In genomic region chr1:134322591-134322990, GRCm38 (mm10) we compare ENCODE assay signal across 10 mouse cellular contexts. TPM values are rescaled to one million over a fixed set of nuclear protein-coding genes. Genes with fewer than 3 reads are reported as not detected.
A peak's percentile ranks its signal among the peaks of the same experiment; 100 is the strongest.
DNase-seq lines count a peak whose midpoint lies in the region; ATAC-seq and TF ChIP-seq lines count a peak whose summit lies in the region.
"Had no signal": no experiment of that assay in that cellular context is flagged by ENCODE, and none has a peak within 500 bp of the region (broad histone marks: within the 10 kb centered on the region; RNA-seq: fewer than 3 reads in every experiment).

No protein-coding gene starts in this region.

- no peak for DNase-seq in heart, embryonic 10.5 days (ENCODE audit: low spot score)
- peak; percentile 32 to 35 for DNase-seq in lung, adult 18-20 months
- no peak for DNase-seq in embryonic facial prominence, embryonic 10.5 days (ENCODE audit: low spot score)

- peak overlapping the region; percentile 50; the same call in 1 of the 2 replicates for H3K27ac ChIP-seq in heart, embryonic 10.5 days
- no peak overlapping the region for H3K27ac ChIP-seq in heart, embryonic 11.5 days (ENCODE audit: low read depth, low read length)
- no peak overlapping the region for H3K27ac ChIP-seq in ES-Bruce4 (ENCODE audit: insufficient read depth, low read length)
- no peak overlapping the region for H3K27ac ChIP-seq in cortical plate, adult 2 months (ENCODE audit: insufficient read depth, low read length)
- H3K27ac ChIP-seq in neural tube, embryonic 15.5 days (replicated peaks) = no peak overlapping the region
- no peak overlapping the region for H3K27ac ChIP-seq in embryonic facial prominence, embryonic 10.5 days (replicated peaks)
- no peak overlapping the region for H3K27ac ChIP-seq in midbrain, embryonic 16.5 days (ENCODE audit: low read length)
- H3K27ac ChIP-seq: limb, embryonic 13.5 days had no signal

- H3K36me3 ChIP-seq in heart, embryonic 10.5 days = peaks cover 81% of the 10 kb centered on the region
- peaks cover 8% of the 10 kb centered on the region; the same call in 1 of the 2 replicates for H3K36me3 ChIP-seq in heart, embryonic 11.5 days (ENCODE audit: control insufficient read depth, insufficient read depth, low read length)
- H3K36me3 ChIP-seq in ES-Bruce4 (ENCODE audit: control insufficient read depth, insufficient read depth, low read length, poor library complexity, severe bottlenecking) = no peaks in the 10 kb centered on the region
- peaks cover 32% of the 10 kb centered on the region for H3K36me3 ChIP-seq in neural tube, embryonic 15.5 days
- H3K36me3 ChIP-seq in embryonic facial prominence, embryonic 10.5 days (replicated peaks) = 0 out of 2 replicates have a peak, but pooled peaks cover 3% of the 10 kb centered on the region
- peaks cover 3% of the 10 kb centered on the region; the same call in 1 of the 2 replicates for H3K36me3 ChIP-seq in midbrain, embryonic 16.5 days (ENCODE audit: control insufficient read depth, insufficient read depth, low read length)

- TF ChIP-seq CTCF in ES-Bruce4 (IDR thresholded peaks at IDR 0.05; ENCODE audit: low read depth, low read length) = peak; percentile 15
- peak; percentile 64 for TF ChIP-seq CTCF in cortical plate, adult 2 months (IDR thresholded peaks at IDR 0.05; ENCODE audit: extremely low read depth, insufficient read depth, low read length)

- H3K27me3 ChIP-seq in heart, embryonic 10.5 days (ENCODE audit: insufficient read depth, poor library complexity, severe bottlenecking) = 0 out of 2 replicates have a peak, but pooled peaks cover 4% of the 10 kb centered on the region
- H3K27me3 ChIP-seq in heart, embryonic 11.5 days (ENCODE audit: control insufficient read depth, insufficient read depth, low read length) = no peaks in the 10 kb centered on the region
- H3K27me3 ChIP-seq in ES-Bruce4 (ENCODE audit: control insufficient read depth, insufficient read depth, low read length, poor library complexity, severe bottlenecking) = no peaks in the 10 kb centered on the region
- no peaks in the 10 kb centered on the region for H3K27me3 ChIP-seq in neural tube, embryonic 15.5 days (replicated peaks)
- no peaks in the 10 kb centered on the region for H3K27me3 ChIP-seq in embryonic facial prominence, embryonic 10.5 days (replicated peaks; ENCODE audit: low read depth, poor library complexity, severe bottlenecking)
- no peaks in the 10 kb centered on the region for H3K27me3 ChIP-seq in midbrain, embryonic 16.5 days (ENCODE audit: control insufficient read depth, insufficient read depth, low read depth, low read length)
- H3K27me3 ChIP-seq: limb, embryonic 13.5 days had no signal

- TF ChIP-seq POLR2A in ES-Bruce4 (IDR thresholded peaks at IDR 0.05; ENCODE audit: insufficient read depth, low read length) = no peak
- no peak for TF ChIP-seq POLR2A in cortical plate, adult 2 months (IDR thresholded peaks at IDR 0.05; ENCODE audit: extremely low read depth, insufficient read depth, low read length)

- H3K4me2 ChIP-seq in heart, embryonic 11.5 days = no peak overlapping the region
- H3K4me2 ChIP-seq in neural tube, embryonic 15.5 days = no peak overlapping the region
- H3K4me2 ChIP-seq in midbrain, embryonic 16.5 days (ENCODE audit: low read length) = no peak overlapping the region
- H3K4me2 ChIP-seq: limb, embryonic 13.5 days had no signal

- 79% methylated on average over 6 of the region's 6 CpGs for WGBS in heart, embryonic 10.5 days
- 80% methylated on average over 6 of the region's 6 CpGs for WGBS in heart, embryonic 11.5 days (ENCODE audit: insufficient replicate concordance)
- WGBS in neural tube, embryonic 15.5 days = 93% methylated on average over 6 of the region's 6 CpGs
- WGBS in embryonic facial prominence, embryonic 10.5 days = 81% methylated on average over 6 of the region's 6 CpGs
- 95% methylated on average over 6 of the region's 6 CpGs for WGBS in midbrain, embryonic 16.5 days

- ATAC-seq in heart, embryonic 11.5 days (replicated peaks; ENCODE audit: insufficient number of reproducible peaks, low FRiP score, low TSS enrichment) = no peak
- ATAC-seq in neural tube, embryonic 15.5 days (ENCODE audit: low FRiP score) = no peak
- no peak for ATAC-seq in midbrain, embryonic 16.5 days

- no peak overlapping the region for H3K4me3 ChIP-seq in heart, embryonic 10.5 days
- no peak overlapping the region for H3K4me3 ChIP-seq in heart, embryonic 11.5 days (ENCODE audit: low read depth, low read length)
- H3K4me3 ChIP-seq in ES-Bruce4 (ENCODE audit: low read depth, low read length) = no peak overlapping the region
- H3K4me3 ChIP-seq in cortical plate, adult 2 months (ENCODE audit: insufficient read depth, low read length) = no peak overlapping the region
- H3K4me3 ChIP-seq in neural tube, embryonic 15.5 days (replicated peaks) = no peak overlapping the region
- H3K4me3 ChIP-seq in embryonic facial prominence, embryonic 10.5 days = no peak overlapping the region
- H3K4me3 ChIP-seq in midbrain, embryonic 16.5 days (ENCODE audit: low read depth, low read length) = no peak overlapping the region
- H3K4me3 ChIP-seq: erythroblast, embryonic 14.5 days; limb, embryonic 13.5 days had no signal

- H3K4me1 ChIP-seq in heart, embryonic 10.5 days = peaks cover 16% of the 10 kb centered on the region
- H3K4me1 ChIP-seq in heart, embryonic 11.5 days (ENCODE audit: control insufficient read depth, insufficient read depth, low read length) = no peaks in the 10 kb centered on the region
- no peaks in the 10 kb centered on the region for H3K4me1 ChIP-seq in ES-Bruce4 (ENCODE audit: control insufficient read depth, insufficient read depth, low read length)
- peaks cover 2% of the 10 kb centered on the region; the same call in 1 of the 2 replicates for H3K4me1 ChIP-seq in cortical plate, adult 2 months (ENCODE audit: control insufficient read depth, insufficient read depth, low read length)
- H3K4me1 ChIP-seq in neural tube, embryonic 15.5 days = peaks cover 6% of the 10 kb centered on the region
- H3K4me1 ChIP-seq in embryonic facial prominence, embryonic 10.5 days = peaks cover 19% of the 10 kb centered on the region
- peaks cover 4% of the 10 kb centered on the region; the same call in 1 of the 2 replicates for H3K4me1 ChIP-seq in midbrain, embryonic 16.5 days (ENCODE audit: control insufficient read depth, insufficient read depth, low read length)

- H3K9ac ChIP-seq in heart, embryonic 11.5 days (ENCODE audit: low read depth, low read length) = no peak overlapping the region
- no peak overlapping the region for H3K9ac ChIP-seq in ES-Bruce4 (ENCODE audit: low read depth, poor library complexity, severe bottlenecking)
- H3K9ac ChIP-seq in neural tube, embryonic 15.5 days (replicated peaks) = no peak overlapping the region
- no peak overlapping the region for H3K9ac ChIP-seq in midbrain, embryonic 16.5 days (ENCODE audit: low read depth, low read length)
- H3K9ac ChIP-seq: limb, embryonic 13.5 days had no signal

- no peak for TF ChIP-seq EP300 in ES-Bruce4 (IDR thresholded peaks at IDR 0.05; ENCODE audit: insufficient read depth, low read depth, low read length)

- H3K9me3 ChIP-seq in heart, embryonic 10.5 days = no peaks in the 10 kb centered on the region
- H3K9me3 ChIP-seq in heart, embryonic 11.5 days (replicated peaks; ENCODE audit: control insufficient read depth, low read length) = no peaks in the 10 kb centered on the region
- no peaks in the 10 kb centered on the region for H3K9me3 ChIP-seq in ES-Bruce4 (replicated peaks; ENCODE audit: control insufficient read depth, insufficient read depth, low read length, poor library complexity, severe bottlenecking)
- H3K9me3 ChIP-seq in neural tube, embryonic 15.5 days (replicated peaks) = no peaks in the 10 kb centered on the region
- H3K9me3 ChIP-seq in embryonic facial prominence, embryonic 10.5 days = no peaks in the 10 kb centered on the region
- no peaks in the 10 kb centered on the region for H3K9me3 ChIP-seq in midbrain, embryonic 16.5 days (replicated peaks; ENCODE audit: control insufficient read depth, low read length, poor library complexity, severe bottlenecking)
- H3K9me3 ChIP-seq: limb, embryonic 13.5 days had no signal

RNA-seq across cellular contexts. Expression of gene Ppfia4, which starts 10.1 kb away (rescaled TPM):
- polyA plus RNA-seq in heart, embryonic 10.5 days (2016; fragmentation: Nextera tagmentation; extraction: Ambion mirVana) = 8.5 and 16.0 TPM in 2 replicates
- 9.4 and 9.7 TPM in 2 replicates for polyA plus RNA-seq in heart, embryonic 11.5 days (2014; fragmentation: Nextera tagmentation; extraction: Ambion mirVana)
- polyA plus RNA-seq in ES-Bruce4 (2011; ENCODE audit: insufficient read depth, insufficient read length, low read depth, missing spikeins) = 8.8 and 11.0 TPM in 2 replicates
- polyA plus RNA-seq in cortical plate, adult 2 months (2012; rRNA removed) = 52.6 and 59.5 TPM in 2 replicates
- polyA plus RNA-seq in neural tube, embryonic 15.5 days (2015; fragmentation: Nextera tagmentation; extraction: Ambion mirVana) = 29.1 and 31.6 TPM in 2 replicates
- 2.4 and 2.5 TPM in 2 replicates for polyA plus RNA-seq in embryonic facial prominence, embryonic 10.5 days (2016; fragmentation: Nextera tagmentation; extraction: Ambion mirVana)
- 20.2 and 25.6 TPM in 2 replicates for polyA plus RNA-seq in midbrain, embryonic 16.5 days (2015; fragmentation: Nextera tagmentation; extraction: Ambion mirVana)

RNA-seq across cellular contexts. Expression of gene Myog, which starts 32.8 kb away (rescaled TPM):
- polyA plus RNA-seq in heart, embryonic 10.5 days (2016; fragmentation: Nextera tagmentation; extraction: Ambion mirVana) = 0.86 and 2.3 TPM in 2 replicates
- 3.7 and 4.2 TPM in 2 replicates for polyA plus RNA-seq in heart, embryonic 11.5 days (2014; fragmentation: Nextera tagmentation; extraction: Ambion mirVana)
- not detected in 2 replicates for polyA plus RNA-seq in ES-Bruce4 (2011; ENCODE audit: insufficient read depth, insufficient read length, low read depth, missing spikeins)
- polyA plus RNA-seq in cortical plate, adult 2 months (2012; rRNA removed) = 0.08 and 0.13 TPM in 2 replicates
- 7.1 and 9.9 TPM in 2 replicates for polyA plus RNA-seq in neural tube, embryonic 15.5 days (2015; fragmentation: Nextera tagmentation; extraction: Ambion mirVana)
- 0.62 and 3.1 TPM in 2 replicates for polyA plus RNA-seq in embryonic facial prominence, embryonic 10.5 days (2016; fragmentation: Nextera tagmentation; extraction: Ambion mirVana)
- 0.13 and 0.14 TPM in 2 replicates for polyA plus RNA-seq in midbrain, embryonic 16.5 days (2015; fragmentation: Nextera tagmentation; extraction: Ambion mirVana)
- polyA plus RNA-seq: erythroblast, embryonic 14.5 days had no signal

RNA-seq across cellular contexts. Expression of gene Tmem183a, which starts 39.2 kb away (rescaled TPM):
- 81.9 and 95.9 TPM in 2 replicates for polyA plus RNA-seq in heart, embryonic 10.5 days (2016; fragmentation: Nextera tagmentation; extraction: Ambion mirVana)
- polyA plus RNA-seq in heart, embryonic 11.5 days (2014; fragmentation: Nextera tagmentation; extraction: Ambion mirVana) = 75.1 and 78.8 TPM in 2 replicates
- 105 and 110 TPM in 2 replicates for polyA plus RNA-seq in ES-Bruce4 (2011; ENCODE audit: insufficient read depth, insufficient read length, low read depth, missing spikeins)
- polyA plus RNA-seq in cortical plate, adult 2 months (2012; rRNA removed) = 56.2 and 62.5 TPM in 2 replicates
- polyA plus RNA-seq in neural tube, embryonic 15.5 days (2015; fragmentation: Nextera tagmentation; extraction: Ambion mirVana) = 110 and 112 TPM in 2 replicates
- 119 and 126 TPM in 2 replicates for polyA plus RNA-seq in embryonic facial prominence, embryonic 10.5 days (2016; fragmentation: Nextera tagmentation; extraction: Ambion mirVana)
- polyA plus RNA-seq in midbrain, embryonic 16.5 days (2015; fragmentation: Nextera tagmentation; extraction: Ambion mirVana) = 155 and 159 TPM in 2 replicates

Comparison
In these comparisons a context has a peak if more than half of its experiments do, and no peak if none do; other contexts are left out.
1. DNase-seq: peak in lung, adult 18-20 months (2 of 2); none in heart, embryonic 10.5 days (single experiment) and embryonic facial prominence, embryonic 10.5 days (single experiment).